Mouse (Mus musculus) E14TG2a.4 (cell line): ENCODE results near the gene Nprl2.

Experiments
- CTCF ChIP-seq: conservative IDR thresholded peaks from 2 replicates; pipeline ENCODE4 v1.5.1; 2014; ENCODE audit warnings: low read length
- NANOG ChIP-seq: IDR thresholded peaks from 2 replicates; pipeline ENCODE4 v1.6.1; 2014; ENCODE audit warnings: borderline replicate concordance, low read length, mixed read lengths
- POU5F1 ChIP-seq: IDR thresholded peaks from 2 replicates; pipeline ENCODE4 v1.6.1; 2014; ENCODE audit warnings: low read length, borderline replicate concordance

DNA sequence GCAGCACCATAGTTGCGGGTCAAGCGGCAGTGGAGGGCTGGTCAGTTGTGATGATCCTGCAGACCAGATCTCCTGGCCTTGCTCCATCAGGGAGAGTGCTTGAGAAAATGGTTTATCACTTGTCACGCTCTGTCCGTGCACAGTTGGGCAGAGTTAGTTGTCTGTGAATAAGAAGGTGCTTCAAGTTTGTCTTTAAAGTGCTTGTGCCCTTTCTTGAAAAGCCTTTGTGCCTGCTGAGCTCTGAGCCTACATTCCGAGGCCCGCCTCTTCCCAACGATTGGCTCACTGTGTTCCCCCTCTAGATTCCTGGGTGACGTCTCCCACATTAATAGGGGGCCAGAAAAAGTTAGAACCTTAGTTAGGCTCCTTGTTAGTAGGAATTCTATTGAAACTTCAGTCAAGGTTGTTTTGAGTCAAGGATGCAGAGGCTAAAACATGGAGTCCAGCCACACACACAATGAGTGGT is 9.9 kb downstream of the Nprl2 start:
- TF ChIP-seq CTCF (no peak), NANOG (no peak), POU5F1 (no peak)
